Mouse (Mus musculus) spleen, adult 2 months (tissue): Measurements from ENCODE around the gene Parp1.

Experiments
- CTCF ChIP-seq: fragments of 200-500 bp; IDR thresholded peaks from 2 replicates; pipeline ENCODE4 v1.5.1; 2011; ENCODE audit warnings: mild to moderate bottlenecking, inconsistent platforms; ENCODE audit not compliant: insufficient read depth, insufficient read length, insufficient replicate concordance; ENCODE audit errors: extremely low read depth
- POLR2A ChIP-seq: fragments of 200-500 bp; IDR thresholded peaks from 2 replicates; pipeline ENCODE4 v1.6.1; 2011; ENCODE audit warnings: low read depth, low read length, inconsistent platforms

- TF ChIP-seq CTCF (no peak), POLR2A (no peak)
These were observed 963 bp upstream of the Parp1 start for GRCm38 (mm10) chr1:180567761-180568160.
